Mouse (Mus musculus): ENCODE results near the gene Psmc3ip. TPM values are rescaled to one million over a fixed set of nuclear protein-coding genes. Genes with fewer than 3 reads are reported as not detected.

Psmc3ip gene
- polyA plus RNA-seq, 1 experiment from 2014 or later: 25.7 TPM

Small RNA genes within 50 kb of the gene (microRNA-seq; reads per million reads assigned to microRNA genes)
- not detected for gene Gm27626

Other genes with a start within 250 kb of the Psmc3ip start
- 31.3 and 36.5 TPM in 2 replicates for gene Stat5b, start 244.7 kb downstream of the Psmc3ip start, polyA plus RNA-seq (2015; fragmentation: Nextera tagmentation; extraction: Ambion mirVana)
- 10.1 and 15.1 TPM in 2 replicates for gene Stat5a, start 236.1 kb downstream of the Psmc3ip start, polyA plus RNA-seq (2015; fragmentation: Nextera tagmentation; extraction: Ambion mirVana)
- 60.4 and 64.9 TPM in 2 replicates for gene Stat3, start 155.9 kb downstream of the Psmc3ip start, polyA plus RNA-seq (2015; fragmentation: Nextera tagmentation; extraction: Ambion mirVana)
- gene Cavin1, start 124.5 kb downstream of the Psmc3ip start, polyA plus RNA-seq (2015; fragmentation: Nextera tagmentation; extraction: Ambion mirVana): 428 and 460 TPM in 2 replicates
- 50.7 and 53.6 TPM in 2 replicates for gene Atp6v0a1, start 86.0 kb downstream of the Psmc3ip start, polyA plus RNA-seq (2015; fragmentation: Nextera tagmentation; extraction: Ambion mirVana)
- gene Naglu, start 25.4 kb downstream of the Psmc3ip start, polyA plus RNA-seq (2015; fragmentation: Nextera tagmentation; extraction: Ambion mirVana): 11.5 and 13.1 TPM in 2 replicates
- gene Hsd17b1, start 17.0 kb downstream of the Psmc3ip start, polyA plus RNA-seq (2015; fragmentation: Nextera tagmentation; extraction: Ambion mirVana): 0.21 and 0.28 TPM in 2 replicates
- gene Coasy, start 12.9 kb downstream of the Psmc3ip start, polyA plus RNA-seq (2015; fragmentation: Nextera tagmentation; extraction: Ambion mirVana): 29.9 and 30.0 TPM in 2 replicates
- gene Mlx, start 8.2 kb downstream of the Psmc3ip start, polyA plus RNA-seq (2015; fragmentation: Nextera tagmentation; extraction: Ambion mirVana): 38.6 and 41.7 TPM in 2 replicates
- gene Retreg3, start 24.5 kb upstream of the Psmc3ip start, polyA plus RNA-seq (2015; fragmentation: Nextera tagmentation; extraction: Ambion mirVana): 14.5 and 14.9 TPM in 2 replicates
- 70.9 and 72.6 TPM in 2 replicates for gene Tubg1, start 24.5 kb upstream of the Psmc3ip start, polyA plus RNA-seq (2015; fragmentation: Nextera tagmentation; extraction: Ambion mirVana)
- 3.0 and 3.3 TPM in 2 replicates for gene Tubg2, start 60.5 kb upstream of the Psmc3ip start, polyA plus RNA-seq (2015; fragmentation: Nextera tagmentation; extraction: Ambion mirVana)
- 0.89 and 1.0 TPM in 2 replicates for gene Cntnap1, start 75.1 kb upstream of the Psmc3ip start, polyA plus RNA-seq (2015; fragmentation: Nextera tagmentation; extraction: Ambion mirVana)
- 8.7 and 11.5 TPM in 2 replicates for gene Plekhh3, start 75.9 kb upstream of the Psmc3ip start, polyA plus RNA-seq (2015; fragmentation: Nextera tagmentation; extraction: Ambion mirVana)
- gene Ccr10, start 80.0 kb upstream of the Psmc3ip start, polyA plus RNA-seq (2015; fragmentation: Nextera tagmentation; extraction: Ambion mirVana): 0.16 and 0.60 TPM in 2 replicates
- 14.7 and 17.1 TPM in 2 replicates for gene Ezh1, start 131.0 kb upstream of the Psmc3ip start, polyA plus RNA-seq (2015; fragmentation: Nextera tagmentation; extraction: Ambion mirVana)
- gene Ramp2, start 150.6 kb upstream of the Psmc3ip start, polyA plus RNA-seq (2015; fragmentation: Nextera tagmentation; extraction: Ambion mirVana): 203 and 204 TPM in 2 replicates
- 105 and 107 TPM in 2 replicates for gene Vps25, start 158.3 kb upstream of the Psmc3ip start, polyA plus RNA-seq (2015; fragmentation: Nextera tagmentation; extraction: Ambion mirVana)
- 6.8 and 7.3 TPM in 2 replicates for gene Wnk4, start 165.1 kb upstream of the Psmc3ip start, polyA plus RNA-seq (2015; fragmentation: Nextera tagmentation; extraction: Ambion mirVana)
- gene Cntd1, start 183.6 kb upstream of the Psmc3ip start, polyA plus RNA-seq (2015; fragmentation: Nextera tagmentation; extraction: Ambion mirVana): 0.87 and 0.91 TPM in 2 replicates
- 166 and 175 TPM in 2 replicates for gene Coa3, start 183.7 kb upstream of the Psmc3ip start, polyA plus RNA-seq (2015; fragmentation: Nextera tagmentation; extraction: Ambion mirVana)
- 135 TPM in 2 replicates for gene Becn1, start 206.8 kb upstream of the Psmc3ip start, polyA plus RNA-seq (2015; fragmentation: Nextera tagmentation; extraction: Ambion mirVana)
- gene Psme3, start 220.8 kb upstream of the Psmc3ip start, polyA plus RNA-seq (2015; fragmentation: Nextera tagmentation; extraction: Ambion mirVana): 94.1 and 103 TPM in 2 replicates
- 0.89 and 0.92 TPM in 2 replicates for gene Aoc2, start 229.6 kb upstream of the Psmc3ip start, polyA plus RNA-seq (2015; fragmentation: Nextera tagmentation; extraction: Ambion mirVana)
- 2.2 and 2.6 TPM in 2 replicates for gene Aoc3, start 235.2 kb upstream of the Psmc3ip start, polyA plus RNA-seq (2015; fragmentation: Nextera tagmentation; extraction: Ambion mirVana)